Mouse (Mus musculus) limb, embryonic 12.5 days (tissue): Measurements from ENCODE around the gene Zc2hc1b. TPM values are rescaled to one million over a fixed set of nuclear protein-coding genes. Genes with fewer than 3 reads are reported as not detected.

Experiments
- polyA plus RNA-seq: library from polyadenylated mRNA; unstranded; fragments of >200 nt; fragmentation: Nextera tagmentation; extraction: Ambion mirVana; gene quantifications from 2 replicates; pipeline ENCODE4 v1.2.1, GENCODE M21; 2016

Zc2hc1b gene
- polyA plus RNA-seq, 1 experiment from 2014 or later, result not detected

Other genes starting within 250 kb of the Zc2hc1b start
- gene Stx11, start 213.7 kb downstream of the Zc2hc1b start, polyA plus RNA-seq, result 1.8 and 2.9 TPM in 2 replicates
- 37.2 and 39.4 TPM in 2 replicates for gene Sf3b5, start 172.7 kb downstream of the Zc2hc1b start, polyA plus RNA-seq
- 64.5 and 88.5 TPM in 2 replicates for gene Plagl1, start 117.5 kb downstream of the Zc2hc1b start, polyA plus RNA-seq
- 61.6 and 63.4 TPM in 2 replicates for gene Ltv1, start 15.1 kb upstream of the Zc2hc1b start, polyA plus RNA-seq